Comparison of ENCODE assay signal across 9 mouse cellular contexts in the genomic region with DNA sequence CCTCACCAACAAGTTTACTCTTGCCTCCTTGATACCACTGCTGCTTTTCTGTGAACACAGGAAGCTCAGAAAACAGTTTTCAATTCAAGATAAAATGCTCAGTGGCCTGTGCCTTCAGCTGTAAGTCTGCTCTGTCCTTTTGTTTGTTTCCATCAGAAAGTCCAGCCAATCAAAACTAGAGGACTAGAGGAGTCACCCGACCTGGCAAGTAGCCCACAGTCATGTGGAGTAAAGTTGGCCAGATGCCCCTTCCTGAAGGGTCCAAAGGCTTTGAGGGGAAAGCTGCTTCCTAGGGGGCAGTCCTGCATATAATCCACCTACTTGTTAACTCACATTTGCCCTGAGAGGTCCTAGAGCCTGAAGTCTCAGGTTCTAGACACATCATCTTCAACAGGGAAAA. TPM values are rescaled to one million over a fixed set of nuclear protein-coding genes. Genes with fewer than 3 reads are reported as not detected.
DNase-seq lines count a peak whose midpoint lies in the region; ATAC-seq lines count a peak whose summit lies in the region.
"Had no signal": no experiment of that assay in that cellular context is flagged by ENCODE, and none has a peak within 500 bp of the region (broad histone marks: within the 10 kb centered on the region; RNA-seq: fewer than 3 reads in every experiment).

No protein-coding gene starts in this region.

- intact Hi-C loops in heart, postnatal 10 days (cut with DNase I): no loop called here

- ATAC-seq in embryonic facial prominence, embryonic 14.5 days (ENCODE audit: low read depth): no peak
- ATAC-seq in midbrain, embryonic 14.5 days (ENCODE audit: low FRiP score, low TSS enrichment): no peak
- ATAC-seq in midbrain, embryonic 15.5 days (replicated peaks): no peak
- no peak for ATAC-seq in megakaryocyte, adult 5-6 weeks (ENCODE audit: poor library complexity, severe bottlenecking)

- no peaks in the 10 kb centered on the region for H3K36me3 ChIP-seq in embryonic facial prominence, embryonic 14.5 days (ENCODE audit: control insufficient read depth, insufficient read depth, low read length)
- H3K36me3 ChIP-seq in embryonic facial prominence, embryonic 10.5 days (replicated peaks): no peaks in the 10 kb centered on the region
- no peaks in the 10 kb centered on the region for H3K36me3 ChIP-seq in midbrain, embryonic 14.5 days (ENCODE audit: control insufficient read depth, insufficient read depth, low read length)
- H3K36me3 ChIP-seq in midbrain, embryonic 15.5 days (replicated peaks): no peaks in the 10 kb centered on the region

- H3K4me1 ChIP-seq in embryonic facial prominence, embryonic 14.5 days (ENCODE audit: control insufficient read depth, insufficient read depth, low read length): no peaks in the 10 kb centered on the region
- H3K4me1 ChIP-seq in embryonic facial prominence, embryonic 10.5 days: no peaks in the 10 kb centered on the region; the same call in 1 of the 2 replicates
- H3K4me1 ChIP-seq in midbrain, embryonic 14.5 days (ENCODE audit: control insufficient read depth, insufficient read depth, low read length): no peaks in the 10 kb centered on the region
- H3K4me1 ChIP-seq in midbrain, embryonic 15.5 days: no peaks in the 10 kb centered on the region

- H3K9ac ChIP-seq in embryonic facial prominence, embryonic 14.5 days (ENCODE audit: low read depth, low read length): no peak overlapping the region
- H3K9ac ChIP-seq in midbrain, embryonic 14.5 days (replicated peaks; ENCODE audit: low read length): no peak overlapping the region
- H3K9ac ChIP-seq in midbrain, embryonic 15.5 days: no peak overlapping the region

- no peaks in the 10 kb centered on the region for H3K9me3 ChIP-seq in embryonic facial prominence, embryonic 14.5 days (ENCODE audit: control insufficient read depth, low read length)
- no peaks in the 10 kb centered on the region for H3K9me3 ChIP-seq in embryonic facial prominence, embryonic 10.5 days
- no peaks in the 10 kb centered on the region for H3K9me3 ChIP-seq in midbrain, embryonic 14.5 days (ENCODE audit: control insufficient read depth, low read length)
- H3K9me3 ChIP-seq in midbrain, embryonic 15.5 days: no peaks in the 10 kb centered on the region

- no peak overlapping the region for H3K4me3 ChIP-seq in embryonic facial prominence, embryonic 14.5 days (ENCODE audit: low read depth, low read length)
- H3K4me3 ChIP-seq in embryonic facial prominence, embryonic 10.5 days: no peak overlapping the region
- H3K4me3 ChIP-seq in midbrain, embryonic 14.5 days (replicated peaks; ENCODE audit: low read depth, low read length): no peak overlapping the region
- H3K4me3 ChIP-seq in midbrain, embryonic 15.5 days: no peak overlapping the region

- no peaks in the 10 kb centered on the region for H3K27me3 ChIP-seq in embryonic facial prominence, embryonic 14.5 days (replicated peaks; ENCODE audit: control insufficient read depth, insufficient read depth, low read length)
- no peaks in the 10 kb centered on the region for H3K27me3 ChIP-seq in embryonic facial prominence, embryonic 10.5 days (replicated peaks; ENCODE audit: low read depth, poor library complexity, severe bottlenecking)
- no peaks in the 10 kb centered on the region for H3K27me3 ChIP-seq in midbrain, embryonic 14.5 days (ENCODE audit: control insufficient read depth, insufficient read depth, low read length)
- no peaks in the 10 kb centered on the region for H3K27me3 ChIP-seq in midbrain, embryonic 15.5 days (replicated peaks)

- H3K27ac ChIP-seq in embryonic facial prominence, embryonic 14.5 days (replicated peaks; ENCODE audit: low read depth, low read length): no peak overlapping the region
- no peak overlapping the region for H3K27ac ChIP-seq in embryonic facial prominence, embryonic 10.5 days (replicated peaks)
- H3K27ac ChIP-seq in midbrain, embryonic 14.5 days (replicated peaks; ENCODE audit: low read depth, low read length): no peak overlapping the region
- no peak overlapping the region for H3K27ac ChIP-seq in midbrain, embryonic 15.5 days

- H3K4me2 ChIP-seq in embryonic facial prominence, embryonic 14.5 days (ENCODE audit: low read depth, low read length): no peak overlapping the region
- H3K4me2 ChIP-seq in midbrain, embryonic 14.5 days (ENCODE audit: low read length): no peak overlapping the region
- no peak overlapping the region for H3K4me2 ChIP-seq in midbrain, embryonic 15.5 days

- 10% methylated on average over 1 of the region's 1 CpGs for WGBS in embryonic facial prominence, embryonic 14.5 days
- WGBS in embryonic facial prominence, embryonic 10.5 days: 33% methylated on average over 1 of the region's 1 CpGs
- WGBS in midbrain, embryonic 14.5 days: 33% methylated on average over 1 of the region's 1 CpGs
- WGBS in midbrain, embryonic 15.5 days: 31% methylated on average over 1 of the region's 1 CpGs

- DNase-seq in embryonic facial prominence, embryonic 14.5 days (ENCODE audit: low spot score): peak; percentile 41
- no peak for DNase-seq in embryonic facial prominence, embryonic 10.5 days (ENCODE audit: low spot score)
- DNase-seq in midbrain, embryonic 14.5 days: peak; percentile 73
- DNase-seq in heart, postnatal 10 days: peak; percentile 50 to 63
- DNase-seq in lung, postnatal 14 days: peak; percentile 52
- DNase-seq in urinary bladder, postnatal 10 days (ENCODE audit: low spot score): no peak

RNA-seq across cellular contexts. Expression of a gene that starts 10.7 kb away (rescaled TPM):
- 1.2 TPM in 2 replicates for polyA plus RNA-seq in embryonic facial prominence, embryonic 14.5 days (2014; fragmentation: Nextera tagmentation; extraction: Ambion mirVana)
- polyA plus RNA-seq in embryonic facial prominence, embryonic 10.5 days (2016; fragmentation: Nextera tagmentation; extraction: Ambion mirVana): 0.23 TPM in 1 of 2 replicates, not detected in the other
- polyA plus RNA-seq in midbrain, embryonic 14.5 days (2014; fragmentation: Nextera tagmentation; extraction: Ambion mirVana): 1.1 TPM in 2 replicates
- polyA plus RNA-seq in midbrain, embryonic 15.5 days (2015; fragmentation: Nextera tagmentation; extraction: Ambion mirVana): 1.7 and 2.0 TPM in 2 replicates
- not detected for total RNA-seq in heart, postnatal 10 days (2021)
- total RNA-seq in megakaryocyte, adult 5-6 weeks (2015): not detected in 2 replicates
- total RNA-seq in megakaryocyte, adult 5-6 weeks (2017): not detected in 2 replicates
- total RNA-seq: neutrophil, adult 5-6 weeks had no signal

Comparison
In these comparisons a context has a peak if more than half of its experiments do, and no peak if none do; other contexts are left out.
1. DNase-seq: peak in embryonic facial prominence, embryonic 14.5 days (single experiment), midbrain, embryonic 14.5 days (single experiment), heart, postnatal 10 days (2 of 2) and lung, postnatal 14 days (single experiment); none in embryonic facial prominence, embryonic 10.5 days (single experiment) and urinary bladder, postnatal 10 days (single experiment).